Mouse (Mus musculus) intestine, postnatal 0 days (tissue): ENCODE results near the gene Opalin. TPM values are rescaled to one million over a fixed set of nuclear protein-coding genes. Genes with fewer than 3 reads are reported as not detected.

ENCODE experiments used
- ATAC-seq: fragments of 200-750 bp; cut with Nextera tagmentation; 2 replicates; pipeline ENCODE4 v1.8.0; 2017; ENCODE audit warnings: mild to moderate bottlenecking, moderate TSS enrichment, moderate library complexity
- H3K27ac ChIP-seq: fragments of 300-500 bp; sonication (generic); 2 replicates; pipeline ENCODE4 v1.5.1; 2014; ENCODE audit warnings: mild to moderate bottlenecking, low read depth, low read length, moderate library complexity
- H3K27me3 ChIP-seq: fragments of 300-500 bp; sonication (generic); replicated peaks from 2 replicates; pipeline ENCODE4 v1.6.1; 2014; ENCODE audit warnings: low read length, mixed read lengths; ENCODE audit not compliant: control insufficient read depth, insufficient read depth
- H3K36me3 ChIP-seq: fragments of 300-500 bp; sonication (generic); 2 replicates; pipeline ENCODE4 v1.6.1; 2014; ENCODE audit warnings: mild to moderate bottlenecking, moderate library complexity; ENCODE audit not compliant: control insufficient read depth, insufficient read depth
- H3K4me1 ChIP-seq: fragments of 300-500 bp; sonication (generic); replicated peaks from 2 replicates; pipeline ENCODE4 v1.6.1; 2014; ENCODE audit warnings: antibody characterized with exemption, low read length, mixed read lengths; ENCODE audit not compliant: control insufficient read depth, insufficient read depth
- H3K4me2 ChIP-seq: fragments of 300-500 bp; sonication (generic); replicated peaks from 2 replicates; pipeline ENCODE4 v1.6.1; 2014; ENCODE audit warnings: low read depth, mild to moderate bottlenecking, moderate library complexity
- H3K4me3 ChIP-seq: fragments of 300-500 bp; sonication (generic); 2 replicates; pipeline ENCODE4 v1.5.1; 2014; ENCODE audit warnings: low read depth, low read length
- H3K9ac ChIP-seq: fragments of 300-500 bp; sonication (generic); 2 replicates; pipeline ENCODE4 v1.6.1; 2014; ENCODE audit warnings: mild to moderate bottlenecking, low read depth, low read length
- H3K9me3 ChIP-seq: fragments of 300-500 bp; sonication (generic); 2 replicates; pipeline ENCODE4 v1.6.1; 2016; ENCODE audit warnings: mixed run types; ENCODE audit not compliant: control insufficient read depth
- CTCF ChIP-seq: sonication (generic); IDR thresholded peaks from 2 replicates; pipeline ENCODE4 v1.5.1; 2016; ENCODE audit warnings: low read depth, mild to moderate bottlenecking, control low read depth, antibody characterized with exemption, moderate library complexity
- WGBS: fragments of 180-500 bp; shearing (Covaris S2); extraction: QIAGEN DNeasy Blood & Tissue Kit; methylation state at CpG from one replicate; pipeline ENCODE4 v1.1.7; 2014; 5-methylcytosine and 5-hydroxymethylcytosine counted together
- polyA plus RNA-seq: library from polyadenylated mRNA; unstranded; fragments of >200 nt; fragmentation: Nextera tagmentation; extraction: Ambion mirVana; gene quantifications from 2 replicates; pipeline ENCODE4 v1.2.1, GENCODE M21; 2015

The Opalin gene
- polyA plus RNA-seq, 1 experiment from 2014 or later: not detected

DNA sequence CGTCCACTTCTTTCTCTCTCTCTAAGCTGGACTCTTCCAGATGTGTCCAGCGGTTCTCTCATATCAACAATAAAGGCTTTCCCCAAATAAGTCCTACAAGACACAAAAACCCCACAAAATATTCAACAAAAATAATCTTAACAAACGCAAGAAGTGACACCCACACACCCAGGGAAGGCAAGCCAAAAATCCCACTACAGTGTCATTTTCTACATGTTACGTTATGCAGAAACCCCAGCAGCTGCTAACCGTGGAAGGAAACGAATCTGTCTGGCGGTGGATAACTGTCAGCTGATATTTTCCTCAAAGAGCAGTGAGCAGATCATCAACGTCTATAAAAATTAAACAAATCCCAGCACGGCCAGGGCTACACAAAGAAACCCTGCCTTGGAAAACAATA lies 62.9 kb downstream of the Opalin start:
- Histone ChIP-seq H3K9ac (no peak overlapping the region), H3K4me1 (no peaks in the 10 kb centered on the region), H3K27ac (no peak overlapping the region), H3K4me3 (no peak overlapping the region), H3K27me3 (no peaks in the 10 kb centered on the region), H3K9me3 (no peaks in the 10 kb centered on the region), H3K36me3 (no peaks in the 10 kb centered on the region), H3K4me2 (0 out of 2 replicates have a peak overlapping the region, but pooled peaks have one; percentile 27)
- no peak for TF ChIP-seq CTCF
- WGBS: 23% methylated on average over 9 of the region's 9 CpGs
- no peak for ATAC-seq

DNA sequence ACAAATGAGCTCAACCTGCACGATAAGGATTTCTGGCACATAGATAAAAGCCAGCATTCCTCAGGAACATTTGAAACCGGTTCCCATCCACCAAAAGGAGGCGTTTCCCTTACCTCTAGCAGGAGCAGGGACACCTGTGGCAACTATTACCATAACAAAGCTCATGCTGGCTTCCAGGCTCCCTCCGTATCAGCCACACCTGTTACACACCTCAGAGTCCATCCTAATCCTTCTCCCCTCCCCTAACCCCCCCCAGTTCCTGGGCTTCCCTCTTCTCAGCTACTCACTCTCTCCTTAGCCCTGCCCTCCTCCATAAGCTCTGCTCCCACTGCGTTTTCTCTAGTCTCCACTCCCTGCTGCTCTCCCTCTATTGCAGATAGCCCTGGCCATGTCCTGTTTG lies 63.3 kb downstream of the Opalin start:
- 3% methylated on average over 5 of the region's 5 CpGs for WGBS
- H3K27me3 ChIP-seq: no peaks in the 10 kb centered on the region
- ATAC-seq: peak; percentile 75
- TF ChIP-seq CTCF: no peak
- no peak overlapping the region for H3K4me3 ChIP-seq
- no peak overlapping the region for H3K27ac ChIP-seq
- peak overlapping the region; percentile 27; the same call in 1 of the 2 replicates for H3K4me2 ChIP-seq
- no peaks in the 10 kb centered on the region for H3K9me3 ChIP-seq
- no peak overlapping the region for H3K9ac ChIP-seq
- no peaks in the 10 kb centered on the region for H3K4me1 ChIP-seq
- H3K36me3 ChIP-seq: no peaks in the 10 kb centered on the region

Other genes starting within 250 kb of the Opalin start
- 2.9 and 3.3 TPM in 2 replicates for gene Ccnj, start 245.8 kb downstream of the Opalin start, polyA plus RNA-seq
- gene Zfp518a, start 182.4 kb downstream of the Opalin start, polyA plus RNA-seq: 10.2 and 11.0 TPM in 2 replicates
- 21.2 and 23.8 TPM in 2 replicates for gene Blnk, start 82.6 kb downstream of the Opalin start, polyA plus RNA-seq
- not detected in 2 replicates for gene Dntt, start 47.8 kb downstream of the Opalin start, polyA plus RNA-seq
- gene Tll2, start 129.7 kb upstream of the Opalin start, polyA plus RNA-seq: 0.10 TPM in 2 replicates
- gene Tm9sf3, start 186.9 kb upstream of the Opalin start, polyA plus RNA-seq: 105 and 107 TPM in 2 replicates